Mouse (Mus musculus): ENCODE measurements around the gene Fmo6.

DNA sequence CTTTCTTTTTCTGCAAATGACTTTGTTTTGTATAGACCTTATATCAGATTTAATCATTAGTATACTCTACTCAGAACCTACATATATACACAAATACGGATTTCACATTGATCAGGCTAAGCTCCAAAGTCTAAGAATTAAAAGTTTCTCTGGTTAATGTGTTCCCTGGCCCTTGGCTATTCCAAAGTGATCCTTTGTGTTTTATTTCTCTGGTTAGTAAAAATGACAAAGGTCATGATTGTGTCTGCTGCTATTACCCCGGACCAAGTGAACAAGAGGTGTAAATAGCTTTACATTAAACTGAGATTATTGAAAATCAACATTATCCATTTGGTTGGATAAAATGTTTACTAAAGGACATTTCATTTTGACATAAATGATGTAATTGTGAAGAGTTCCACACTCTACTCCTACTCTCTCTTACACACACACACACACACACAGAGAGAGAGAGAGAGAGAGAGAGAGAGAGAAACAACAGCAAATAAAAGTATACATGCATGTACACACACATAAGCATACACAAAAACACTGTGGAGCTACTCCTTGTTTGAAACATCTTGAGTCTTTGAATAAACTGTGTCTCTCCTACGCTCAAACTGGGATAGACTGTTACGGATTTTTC is 22.3 kb downstream of the Fmo6 start:
- no peak for TF ChIP-seq GATA1 (IDR thresholded peaks at IDR 0.05; ENCODE audit: low read length)
- TF ChIP-seq TAL1 (IDR thresholded peaks at IDR 0.05; ENCODE audit: low read length), result no peak
